Mouse (Mus musculus): ENCODE measurements around the gene Cyb5d1.

The Cyb5d1 gene

DNA sequence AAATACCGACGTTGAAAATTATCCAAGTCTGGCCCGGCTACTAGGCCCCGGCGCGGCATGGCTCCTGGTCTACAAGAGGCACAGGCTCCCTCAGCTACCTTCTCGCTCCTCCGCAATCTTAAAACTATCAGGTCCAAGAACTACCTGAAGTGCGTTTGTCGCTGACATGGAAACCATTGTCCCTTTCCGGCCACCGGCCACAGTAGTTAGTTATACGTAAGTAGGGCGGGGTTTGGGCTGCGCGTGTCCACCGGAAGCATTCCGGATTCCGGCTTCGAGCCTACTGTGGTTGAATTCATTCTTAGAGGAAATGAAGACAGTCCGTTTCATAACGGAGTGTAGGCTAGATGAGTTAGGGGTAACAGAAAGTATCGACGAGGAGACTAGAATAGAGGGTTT is at the start of gene Cyb5d1, which contains the start of gene Naa38:
Gene Cyb5d1 (minus strand): TSS at position 397 of the 399 bp plus-strand sequence.
Gene Naa38 (plus strand): TSS at position 253 of the 399 bp plus-strand sequence.
- DNase-seq (ENCODE audit: low read depth, low spot score): peak; percentile 94

DNA sequence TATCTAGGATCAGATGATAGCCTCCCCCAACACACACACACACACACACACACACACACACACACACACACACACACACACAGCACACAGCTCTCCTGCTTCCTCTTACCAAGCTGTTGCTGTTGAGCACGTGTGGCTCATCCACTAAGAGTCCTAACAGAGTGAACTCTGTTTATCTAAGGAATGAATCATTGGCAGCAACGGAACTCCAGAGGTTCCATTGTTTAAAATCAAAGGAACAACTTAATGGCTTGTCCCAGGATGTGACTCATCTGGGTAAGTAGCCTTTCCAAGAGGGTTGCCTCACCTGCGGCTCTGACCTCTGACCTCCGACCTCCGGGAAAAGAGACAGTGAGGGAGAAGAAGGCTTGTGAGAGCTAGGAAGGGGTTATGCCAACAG is 47.9 kb upstream of the Cyb5d1 start:
- no peak for DNase-seq (ENCODE audit: low read depth, low spot score)

DNA sequence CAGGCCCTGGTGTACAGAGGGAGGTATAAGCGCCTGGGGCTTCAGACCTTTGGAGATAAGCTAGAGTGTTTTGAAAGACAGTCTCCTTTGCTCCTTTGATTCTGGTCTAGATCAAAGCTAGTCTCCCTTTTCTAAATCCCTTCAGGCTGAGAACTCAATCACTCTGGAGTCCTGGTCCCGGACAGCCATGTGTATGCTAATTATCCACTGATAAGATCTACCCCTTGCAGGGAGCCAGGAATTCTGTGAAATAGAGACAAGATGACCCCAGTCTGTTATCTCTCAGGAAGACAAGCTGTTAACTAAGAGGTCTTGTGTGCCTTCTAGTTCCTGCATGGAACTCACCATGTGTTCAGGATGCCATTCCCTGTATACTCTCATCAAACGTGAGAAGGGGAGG is 41.9 kb upstream of the Cyb5d1 start:
- DNase-seq (ENCODE audit: low read depth, low spot score): no peak

DNA sequence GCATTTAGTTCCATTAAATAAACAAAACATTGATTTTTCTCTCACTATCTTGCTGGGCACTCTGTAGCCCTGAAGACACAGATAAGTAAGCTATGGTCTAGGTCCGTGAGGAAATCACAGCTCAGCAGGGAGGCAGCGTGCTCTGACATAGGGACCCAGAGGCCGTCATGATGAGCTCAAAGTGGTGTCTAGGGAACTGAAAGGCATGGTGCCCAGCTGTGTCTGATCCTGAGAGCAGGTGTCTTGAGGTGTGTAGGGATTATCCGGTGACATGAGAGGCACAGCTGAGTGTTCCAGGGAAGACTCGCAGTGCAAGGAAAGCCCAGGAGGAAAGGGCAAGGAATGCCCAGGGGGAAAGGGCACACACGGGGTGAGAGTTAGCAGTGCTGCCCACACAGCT is 37.8 kb upstream of the Cyb5d1 start:
- no peak for DNase-seq (ENCODE audit: low read depth, low spot score)

DNA sequence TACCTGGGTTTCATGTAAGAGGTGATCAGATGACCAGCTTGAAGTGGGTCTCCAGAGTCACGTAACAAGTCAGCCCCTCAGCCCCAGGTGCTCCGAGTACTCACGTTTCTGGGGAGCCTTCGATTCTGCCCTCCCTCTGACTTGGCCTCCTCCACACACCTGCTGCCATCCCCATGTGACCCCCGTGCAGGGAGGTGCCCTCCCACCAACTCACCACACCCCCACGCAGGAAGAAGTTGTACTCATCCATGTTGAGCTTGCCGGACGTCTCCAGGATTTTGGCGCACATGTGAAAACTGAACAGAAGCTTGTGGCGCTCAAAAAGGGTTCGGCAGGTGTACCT is 37.2 kb upstream of the Cyb5d1 start:
- DNase-seq (ENCODE audit: low read depth, low spot score): no peak

DNA sequence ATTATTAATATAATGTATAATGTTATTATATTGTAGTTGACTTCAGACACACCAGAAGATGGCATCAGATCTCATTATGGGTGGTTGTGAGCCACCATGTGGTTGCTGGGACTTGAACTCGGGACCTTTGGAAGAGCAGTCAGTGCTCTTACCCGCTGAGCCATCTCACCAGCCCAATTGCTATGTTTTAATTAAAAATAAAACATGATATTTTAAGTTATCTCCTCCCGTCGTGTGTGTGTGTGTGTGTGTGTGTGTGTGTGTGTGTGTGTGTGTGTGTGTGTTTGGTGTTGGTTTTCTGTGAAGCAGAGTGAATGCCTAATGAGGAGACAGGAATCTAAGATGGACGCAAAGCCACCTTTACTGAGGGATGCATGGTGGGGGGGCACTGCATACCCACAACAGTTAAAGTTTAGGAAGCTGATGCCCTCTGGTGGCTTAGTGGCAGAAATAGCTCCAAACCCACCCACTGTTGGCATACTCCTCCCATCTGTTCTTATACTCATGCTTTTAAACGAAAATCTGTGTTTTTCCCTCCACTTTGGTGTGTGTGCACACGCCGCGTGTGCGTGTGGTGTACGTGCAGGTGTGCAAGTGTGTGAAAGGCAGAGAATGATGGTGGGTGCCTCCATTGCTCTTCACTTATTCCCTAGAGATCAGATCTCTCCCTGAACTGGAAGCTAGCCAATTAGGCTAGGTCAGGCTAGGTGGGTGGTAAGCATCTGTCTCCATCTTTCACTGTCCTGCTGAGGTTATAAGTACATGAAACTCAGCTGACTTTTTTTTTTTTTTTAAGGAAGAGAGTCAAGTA is 36.6 kb upstream of the Cyb5d1 start:
- DNase-seq (ENCODE audit: low read depth, low spot score): peak; percentile 85

DNA sequence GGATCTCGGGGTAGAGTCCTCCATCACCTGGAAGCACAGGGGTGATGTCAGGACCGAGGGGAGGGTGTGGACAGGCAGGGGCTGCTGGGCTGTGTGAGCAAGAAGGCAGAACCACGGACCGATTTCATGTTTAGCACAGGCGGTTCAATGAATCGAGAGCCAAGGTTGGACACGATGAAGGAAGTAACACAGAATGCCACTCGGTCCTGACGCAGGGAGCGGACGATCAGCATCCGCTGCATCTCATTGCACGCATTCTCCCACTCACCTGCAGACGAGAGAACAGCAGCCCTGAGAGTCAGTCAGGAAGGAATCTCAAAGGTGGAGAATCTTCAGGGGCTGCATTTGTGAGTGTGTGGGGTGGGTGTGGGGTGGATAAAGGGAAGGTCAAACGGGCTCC is 35.2 kb upstream of the Cyb5d1 start:
- DNase-seq (ENCODE audit: low read depth, low spot score): no peak

DNA sequence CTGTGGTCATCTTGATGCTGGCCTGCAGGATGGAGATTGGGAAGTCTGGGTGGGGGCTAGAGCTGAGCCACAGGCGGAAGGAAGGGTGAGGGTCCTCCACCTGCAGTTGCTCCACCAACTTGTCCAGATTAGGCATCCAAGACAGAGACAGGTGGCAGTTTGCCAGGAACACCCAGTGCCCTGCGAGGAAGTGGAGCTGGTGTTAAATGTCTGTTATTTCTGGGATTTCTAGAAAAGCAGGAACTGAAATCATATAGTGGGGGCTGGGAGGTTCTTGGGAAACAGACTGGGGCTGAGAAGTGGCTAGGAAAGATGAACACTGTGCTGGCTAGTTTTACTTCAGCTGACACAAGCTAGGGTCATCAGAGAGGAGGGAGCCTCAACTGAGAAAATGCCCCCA is 33.9 kb upstream of the Cyb5d1 start:
- no peak for DNase-seq (ENCODE audit: low read depth, low spot score)

DNA sequence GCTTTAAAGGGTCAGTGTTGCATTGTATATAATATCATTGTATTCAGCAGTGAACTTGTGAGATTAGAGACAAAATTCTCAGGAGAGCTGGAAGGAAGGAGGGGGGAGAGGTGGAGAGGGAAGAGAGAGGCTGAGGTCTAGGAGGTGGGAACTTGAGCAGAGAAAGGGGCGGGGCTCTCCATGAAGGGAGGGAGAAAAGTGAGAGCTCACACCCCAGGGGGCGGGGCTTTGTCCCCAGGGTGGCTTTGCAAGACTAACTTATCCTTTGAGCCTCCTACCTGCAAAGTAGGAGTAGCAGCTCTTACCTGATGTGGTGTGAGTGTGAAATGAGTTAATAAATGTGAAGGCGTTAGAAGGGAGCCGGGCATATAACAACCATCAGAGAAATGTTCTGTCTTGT is 33.3 kb upstream of the Cyb5d1 start:
- DNase-seq (ENCODE audit: low read depth, low spot score): peak; percentile 40

DNA sequence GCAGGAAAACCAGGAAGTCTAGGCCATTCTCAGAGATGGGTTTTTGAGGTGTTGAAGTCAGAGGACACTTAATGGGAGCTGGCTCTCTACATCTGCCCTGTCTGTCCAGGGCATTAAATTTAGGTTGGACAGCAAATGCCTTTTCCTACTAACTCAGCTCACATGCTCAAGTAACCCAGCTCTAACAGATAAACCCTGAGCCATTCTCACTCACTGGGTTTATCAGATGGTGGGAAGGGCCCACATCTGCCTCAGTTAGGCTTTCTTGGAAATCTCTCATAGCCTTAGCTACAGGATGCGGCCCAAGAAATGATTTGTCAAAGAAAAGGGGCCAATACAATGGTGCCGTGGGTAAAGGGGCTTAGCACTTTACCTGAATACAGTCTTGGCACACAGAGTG is 30.8 kb upstream of the Cyb5d1 start:
- no peak for DNase-seq (ENCODE audit: low read depth, low spot score)

DNA sequence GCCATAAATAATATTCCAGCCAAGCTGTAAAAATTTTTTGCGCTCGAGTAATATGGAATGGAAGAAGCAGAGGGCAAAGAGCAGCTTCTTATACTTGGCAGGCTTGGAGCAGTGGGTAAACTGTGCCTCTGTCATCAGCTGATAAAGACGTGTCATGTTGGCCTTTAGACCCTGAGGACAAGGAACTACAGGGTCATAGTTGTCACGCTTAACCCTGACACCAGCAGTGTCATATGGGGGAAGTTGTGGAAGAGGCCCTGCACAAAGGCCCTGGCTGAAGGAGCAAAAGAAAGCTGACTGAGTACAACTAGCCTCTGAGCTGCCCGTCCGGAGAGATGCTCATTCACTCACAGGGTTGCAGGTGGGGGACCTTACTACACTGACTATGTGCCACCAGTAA is 28.5 kb upstream of the Cyb5d1 start:
- no peak for DNase-seq (ENCODE audit: low read depth, low spot score)

DNA sequence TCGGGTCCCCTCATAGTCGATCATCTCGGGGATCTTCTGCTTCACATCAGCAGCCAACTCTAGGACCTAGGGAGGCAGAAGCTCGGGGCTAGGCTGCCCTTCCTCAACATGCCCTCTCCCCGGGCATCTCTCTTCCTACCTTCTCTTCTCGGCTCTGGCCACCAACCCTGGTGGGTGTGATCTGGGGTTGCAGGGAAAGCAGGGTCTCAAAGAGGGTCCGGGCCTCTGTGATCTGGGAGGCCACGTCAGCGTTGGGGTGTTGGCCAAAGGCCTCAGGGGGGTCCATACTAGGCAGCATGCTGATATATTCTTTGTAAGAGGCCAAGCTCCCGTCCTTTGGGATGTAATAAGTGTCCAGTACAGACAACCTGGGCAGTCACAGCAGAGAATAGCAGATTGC is 27.4 kb upstream of the Cyb5d1 start:
- no peak for DNase-seq (ENCODE audit: low read depth, low spot score)

DNA sequence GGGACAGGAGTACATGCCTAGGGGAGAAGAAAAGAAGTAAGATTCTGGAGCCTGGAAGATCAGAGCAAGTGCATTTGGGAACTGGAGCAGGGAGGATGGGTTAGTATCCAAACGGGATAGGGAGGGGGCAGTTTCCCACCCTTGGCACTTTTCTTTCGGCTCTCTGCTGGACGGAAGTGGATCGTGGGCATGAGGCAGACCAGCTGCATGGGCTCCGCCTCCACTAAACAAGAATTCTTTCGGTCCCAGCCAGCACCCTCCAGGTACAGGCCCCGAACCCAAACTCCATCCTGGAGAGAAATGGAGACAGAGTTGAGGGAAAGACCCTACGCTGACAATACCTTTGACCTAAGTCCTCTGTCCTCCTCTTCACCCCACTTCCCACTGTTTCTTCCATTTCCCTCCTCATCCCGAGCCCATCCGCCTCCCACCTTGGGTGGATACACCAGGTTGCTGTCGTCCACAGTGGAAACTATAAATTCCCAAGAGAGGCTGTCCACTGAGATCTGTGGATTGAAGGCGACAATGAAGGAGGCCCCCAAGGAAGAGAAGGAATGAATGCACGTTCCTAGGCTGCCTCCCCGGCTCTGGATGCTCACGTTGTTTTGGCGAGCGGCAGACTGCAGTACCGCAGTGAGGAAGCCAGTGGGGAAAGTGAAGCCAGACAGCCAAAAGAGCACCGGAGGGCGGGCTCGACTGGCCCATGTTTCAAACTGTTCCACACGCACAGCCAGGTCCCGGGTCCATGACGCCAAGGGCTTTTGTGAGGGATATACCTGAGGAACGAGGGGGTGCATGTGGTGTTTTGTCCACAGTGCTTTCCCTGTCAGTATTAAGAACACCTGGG is 25.9 kb upstream of the Cyb5d1 start:
- DNase-seq (ENCODE audit: low read depth, low spot score): no peak

DNA sequence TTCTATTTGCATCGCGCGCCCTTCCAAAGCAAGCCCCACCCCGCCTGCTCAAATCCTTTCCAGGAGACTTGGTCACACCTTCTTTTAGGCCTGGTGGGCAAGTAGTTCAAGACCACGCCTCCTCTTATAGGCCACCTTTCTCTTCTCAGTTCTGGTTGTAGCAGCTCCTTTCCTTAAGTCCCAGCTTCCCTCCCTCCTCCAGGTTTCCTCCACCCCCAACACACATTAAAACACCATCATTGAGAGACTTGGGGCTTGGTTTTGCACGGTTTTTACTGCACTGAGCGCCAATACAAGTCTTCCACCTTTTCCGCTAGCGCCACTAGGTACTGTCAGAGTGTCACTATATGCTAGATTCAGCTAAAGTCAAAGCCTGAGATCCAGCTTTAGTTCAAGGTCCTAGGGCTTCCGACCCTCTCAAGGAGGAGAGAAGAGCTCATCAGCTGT is 25.1 kb upstream of the Cyb5d1 start:
- no peak for DNase-seq (ENCODE audit: low read depth, low spot score)

DNA sequence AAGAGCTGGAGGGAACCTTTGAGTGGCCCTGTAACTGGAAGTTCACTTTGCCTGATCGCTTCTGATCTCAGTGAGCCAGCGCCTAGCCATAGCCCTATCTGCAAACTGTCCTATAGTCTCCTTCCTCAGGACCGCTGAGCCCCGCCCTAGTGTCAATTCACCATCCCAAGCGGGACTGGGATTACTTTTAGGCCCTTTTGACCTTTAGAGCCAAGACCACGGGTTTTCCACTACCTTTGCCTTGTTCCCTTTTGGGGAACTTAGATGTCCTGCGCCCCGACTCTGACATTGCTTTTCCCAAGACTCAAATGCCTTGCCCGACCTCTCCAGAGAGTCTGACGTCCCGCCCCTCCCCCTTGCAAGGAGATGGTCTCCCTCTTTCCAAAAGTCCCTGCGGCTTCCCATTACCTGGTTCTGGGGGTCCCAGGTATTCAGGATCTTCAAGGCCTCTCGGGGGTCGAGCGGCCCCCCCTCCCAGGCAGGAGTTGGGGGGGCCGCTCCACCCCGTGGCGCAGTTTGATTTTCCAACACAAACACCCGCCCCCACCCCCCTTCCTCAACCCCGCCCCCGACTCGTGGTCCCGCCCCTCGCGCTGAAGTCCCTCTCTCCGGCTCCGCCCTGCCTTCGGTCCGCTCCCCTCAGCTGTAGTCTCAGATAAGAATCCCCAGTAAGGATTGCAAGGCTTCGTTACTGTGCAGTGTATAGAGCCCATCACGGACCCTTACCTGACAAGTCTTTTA is 24.6 kb upstream of the Cyb5d1 start:
- peak; percentile 58 for DNase-seq (ENCODE audit: low read depth, low spot score)

DNA sequence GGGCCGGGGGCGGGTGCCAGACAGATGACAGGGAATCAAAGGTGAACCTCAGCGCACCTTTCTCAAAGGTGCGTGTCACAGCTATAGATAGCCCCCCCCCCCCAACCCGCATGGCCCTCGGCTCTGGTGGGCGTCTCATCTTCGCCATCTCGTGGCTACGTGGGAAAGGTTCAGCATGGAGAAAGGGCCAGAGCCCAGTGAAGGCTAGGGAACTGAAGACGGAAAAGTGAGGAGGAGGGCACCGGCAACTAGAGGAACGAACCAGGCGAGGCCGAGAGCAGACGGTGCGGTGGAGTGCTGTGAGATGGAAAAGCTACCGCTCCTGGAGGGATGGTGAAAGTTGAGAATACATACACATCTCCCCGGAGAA is 24.0 kb upstream of the Cyb5d1 start:
- peak; percentile 70 for DNase-seq (ENCODE audit: low read depth, low spot score)

DNA sequence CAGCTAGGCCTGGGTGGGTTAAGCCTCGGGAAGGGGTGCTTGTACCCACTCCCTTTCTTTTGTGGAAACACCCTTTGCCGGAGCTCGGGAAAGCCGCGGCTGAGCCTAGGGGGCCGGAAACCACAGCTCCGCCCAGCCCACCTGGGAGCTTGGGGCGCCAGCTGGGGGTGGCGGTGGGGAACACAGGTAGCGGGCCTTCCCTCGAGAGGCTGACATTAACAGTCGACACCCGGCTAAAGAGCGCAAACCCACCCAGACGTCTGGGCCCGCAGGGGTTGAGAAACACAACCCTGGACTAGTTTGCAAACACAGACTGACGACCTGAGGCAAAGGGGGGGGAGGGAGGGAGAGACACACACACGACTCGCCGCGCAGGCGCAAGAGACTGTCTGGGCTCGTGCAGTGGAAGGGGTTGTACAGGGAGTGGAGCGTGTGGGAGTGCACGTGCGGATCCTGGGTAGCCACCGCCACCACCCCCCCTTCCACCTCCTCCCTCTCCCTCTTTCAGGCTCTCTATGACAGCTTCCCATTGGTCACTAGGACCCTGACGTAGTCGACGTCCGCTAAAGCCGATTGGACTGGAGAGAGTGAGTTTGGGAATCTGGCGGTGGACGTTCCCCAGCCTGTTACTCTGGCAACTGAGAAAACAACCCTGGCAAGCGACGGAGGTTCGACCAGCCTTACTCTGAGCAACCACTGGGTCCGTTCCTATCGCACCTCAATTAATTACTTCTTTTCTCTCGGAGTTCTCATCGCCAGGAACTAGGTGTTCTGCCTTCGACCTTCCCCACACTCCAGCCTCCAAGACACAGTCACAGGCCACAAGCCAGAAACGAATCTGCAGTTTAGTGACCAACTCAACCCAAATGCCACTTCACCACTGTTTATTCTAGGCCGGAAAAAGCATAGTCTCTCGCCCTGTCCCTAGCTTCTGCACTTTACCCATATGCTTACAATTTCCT is 23.3 kb upstream of the Cyb5d1 start:
- DNase-seq (ENCODE audit: low read depth, low spot score): peak; percentile 92

DNA sequence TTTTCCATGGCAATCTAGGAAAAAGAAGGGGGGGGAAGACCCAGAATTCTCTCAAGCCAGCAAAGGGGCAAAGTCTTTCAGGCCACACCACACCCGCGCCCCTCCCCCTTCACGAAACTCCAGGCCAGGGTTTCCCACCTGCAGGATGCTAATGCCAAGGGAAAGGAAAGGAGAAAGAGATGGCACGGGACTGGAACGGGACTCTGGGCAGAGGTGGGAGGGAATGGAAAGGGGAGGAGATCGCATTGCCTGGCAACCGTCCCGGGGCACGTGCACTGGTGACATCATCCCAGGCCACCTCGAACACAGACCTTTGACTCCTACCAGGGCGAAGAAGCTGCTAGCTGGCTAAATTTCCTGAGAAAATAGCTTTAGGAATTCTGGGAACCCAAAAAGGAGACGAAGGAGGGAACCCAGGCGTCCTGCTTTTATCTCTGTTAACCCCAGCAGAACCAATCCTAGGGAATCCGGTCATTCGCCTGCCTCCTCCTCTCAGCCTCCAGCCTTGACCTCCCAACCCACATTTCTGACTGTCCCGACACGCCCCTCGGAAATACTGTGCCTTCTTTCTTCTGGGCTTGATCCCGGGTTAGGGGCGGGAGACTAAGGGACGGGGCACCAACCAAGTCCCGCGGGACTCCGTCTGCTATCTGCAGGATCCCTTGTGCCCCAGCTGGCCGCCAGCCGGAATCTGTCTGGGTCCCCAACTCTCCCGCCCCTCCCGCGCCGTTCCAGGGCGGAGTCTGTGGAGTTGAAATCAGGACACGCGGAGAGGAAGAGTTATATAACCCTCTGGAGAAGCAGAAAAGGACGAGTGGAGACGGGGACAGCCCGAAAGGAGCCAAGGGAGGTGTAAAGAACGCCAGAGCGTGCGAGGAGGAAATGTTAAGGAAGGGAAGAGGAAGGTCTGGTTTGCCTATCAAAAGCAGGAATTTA is 22.3 kb upstream of the Cyb5d1 start:
- DNase-seq (ENCODE audit: low read depth, low spot score): peak; percentile 75

DNA sequence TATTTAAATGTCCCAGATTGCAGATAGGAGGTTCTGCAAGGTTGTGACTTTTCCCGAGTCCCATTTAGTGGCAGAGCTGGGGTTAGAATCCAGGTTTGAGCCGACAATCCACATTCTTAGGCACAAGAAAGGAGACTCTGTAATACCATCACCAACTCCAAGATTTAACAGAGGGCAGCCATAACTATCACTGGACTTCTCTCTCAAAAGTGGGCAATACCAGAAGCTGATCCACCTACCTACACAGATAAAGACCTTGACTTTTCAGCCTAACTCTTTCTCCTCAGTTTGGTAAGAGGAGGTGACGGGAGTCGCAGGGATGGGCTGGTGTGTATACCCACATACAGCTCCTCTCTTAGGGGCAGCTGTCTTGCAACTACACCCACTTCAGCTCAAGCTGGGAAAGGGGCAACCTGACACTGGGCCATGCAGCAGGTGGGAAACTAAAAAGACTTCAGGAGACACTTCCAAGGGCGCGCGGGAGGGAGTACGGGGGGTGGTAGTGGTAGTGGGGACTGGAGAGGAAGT is 21.6 kb upstream of the Cyb5d1 start:
- DNase-seq (ENCODE audit: low read depth, low spot score): no peak

DNA sequence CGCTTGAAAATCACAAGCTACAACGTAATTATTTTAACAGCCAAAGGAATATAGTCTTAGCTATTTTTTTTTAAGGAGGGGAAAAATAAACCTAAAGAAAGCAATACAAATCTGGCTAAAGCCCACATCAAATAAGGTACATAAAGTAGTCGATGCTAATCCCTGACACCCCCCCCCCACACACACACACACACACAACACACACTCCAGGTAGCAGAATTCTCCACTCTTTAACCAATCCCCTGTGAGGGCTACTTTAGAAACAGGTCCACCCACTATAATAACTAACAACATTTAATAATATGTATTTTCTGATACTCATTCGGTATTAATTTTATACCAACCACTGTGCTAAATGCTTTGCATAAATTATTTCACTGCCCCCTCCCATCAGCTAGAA is 21.1 kb upstream of the Cyb5d1 start:
- DNase-seq (ENCODE audit: low read depth, low spot score): no peak

Measured in CD4-positive helper T cell, adult 2 months (primary cell).